In the genomic region with DNA sequence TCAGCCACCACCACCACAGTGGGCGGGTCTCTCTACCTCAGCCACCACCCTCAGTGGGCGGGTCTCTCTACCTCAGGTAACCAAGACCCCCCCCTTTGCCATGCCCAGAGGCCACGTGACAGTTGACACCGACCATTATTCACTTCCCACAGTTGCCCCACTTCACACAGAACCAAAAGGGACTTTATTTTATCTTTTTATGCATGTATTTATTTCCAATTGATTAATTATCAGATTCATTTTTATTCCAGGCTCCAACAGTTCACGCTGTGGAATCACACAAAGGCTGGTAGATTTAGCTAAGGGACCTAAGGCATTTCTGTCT, we compare ENCODE assay signal across 8 mouse cellular contexts.
DNase-seq lines count a peak whose midpoint lies in the region; ATAC-seq lines count a peak whose summit lies in the region.

No protein-coding gene starts in this region.

- no peak overlapping the region for H3K27ac ChIP-seq in heart, embryonic 15.5 days
- H3K27ac ChIP-seq in hindbrain, embryonic 12.5 days = no peak overlapping the region
- H3K27ac ChIP-seq in midbrain, embryonic 11.5 days (ENCODE audit: low read depth, low read length) = no peak overlapping the region

- no peak overlapping the region for H3K9ac ChIP-seq in heart, embryonic 15.5 days
- H3K9ac ChIP-seq in hindbrain, embryonic 12.5 days = no peak overlapping the region
- no peak overlapping the region for H3K9ac ChIP-seq in midbrain, embryonic 11.5 days (ENCODE audit: low read length)

- H3K9me3 ChIP-seq in heart, embryonic 15.5 days (replicated peaks) = no peaks in the 10 kb centered on the region
- no peaks in the 10 kb centered on the region for H3K9me3 ChIP-seq in hindbrain, embryonic 12.5 days (replicated peaks)
- H3K9me3 ChIP-seq in midbrain, embryonic 11.5 days (ENCODE audit: control insufficient read depth, low read length) = no peaks in the 10 kb centered on the region

- no peak for ATAC-seq in heart, embryonic 15.5 days (replicated peaks; ENCODE audit: insufficient number of reproducible peaks, insufficient read depth, low FRiP score, low read depth)
- no peak for ATAC-seq in hindbrain, embryonic 12.5 days (ENCODE audit: low FRiP score)
- no peak for ATAC-seq in midbrain, embryonic 11.5 days (ENCODE audit: low FRiP score)

- H3K4me1 ChIP-seq in heart, embryonic 15.5 days (replicated peaks) = peaks cover 10% of the 10 kb centered on the region
- H3K4me1 ChIP-seq in hindbrain, embryonic 12.5 days = peaks cover 12% of the 10 kb centered on the region
- 0 out of 2 replicates have a peak, but pooled peaks cover 5% of the 10 kb centered on the region for H3K4me1 ChIP-seq in midbrain, embryonic 11.5 days (ENCODE audit: control insufficient read depth, insufficient read depth, low read length)

- no peaks in the 10 kb centered on the region for H3K36me3 ChIP-seq in heart, embryonic 15.5 days
- no peaks in the 10 kb centered on the region for H3K36me3 ChIP-seq in hindbrain, embryonic 12.5 days
- H3K36me3 ChIP-seq in midbrain, embryonic 11.5 days (ENCODE audit: control insufficient read depth, insufficient read depth, low read length) = no peaks in the 10 kb centered on the region

- 6% methylated on average over 5 of the region's 5 CpGs for WGBS in heart, embryonic 15.5 days
- 7% methylated on average over 5 of the region's 5 CpGs for WGBS in hindbrain, embryonic 12.5 days
- WGBS in midbrain, embryonic 11.5 days = 9% methylated on average over 5 of the region's 5 CpGs

- peak overlapping the region; percentile 83 for H3K4me2 ChIP-seq in heart, embryonic 15.5 days
- H3K4me2 ChIP-seq in hindbrain, embryonic 12.5 days (replicated peaks) = peak overlapping the region; percentile 54
- peak overlapping the region; percentile 43 for H3K4me2 ChIP-seq in midbrain, embryonic 11.5 days

- peak overlapping the region; percentile 55 for H3K4me3 ChIP-seq in heart, embryonic 15.5 days
- peak overlapping the region; percentile 27 for H3K4me3 ChIP-seq in hindbrain, embryonic 12.5 days
- H3K4me3 ChIP-seq in midbrain, embryonic 11.5 days (ENCODE audit: low read depth, low read length) = peak overlapping the region; percentile 26; the same call in 1 of the 2 replicates

- no peaks in the 10 kb centered on the region for H3K27me3 ChIP-seq in heart, embryonic 15.5 days
- H3K27me3 ChIP-seq in hindbrain, embryonic 12.5 days = no peaks in the 10 kb centered on the region
- H3K27me3 ChIP-seq in midbrain, embryonic 11.5 days (ENCODE audit: control insufficient read depth, insufficient read depth, low read length) = peaks cover 6% of the 10 kb centered on the region

- DNase-seq in heart, adult 18-20 months = no peak
- peak; percentile 93 for DNase-seq in R1 (ENCODE audit: low read depth, low spot score)
- DNase-seq in midbrain, embryonic 11.5 days (ENCODE audit: low spot score, missing footprints) = no peak
- DNase-seq in gastrocnemius, postnatal 25 days = no peak
- DNase-seq in adipocyte (ENCODE audit: low spot score) = no peak
- no peak for DNase-seq in right cerebral cortex, postnatal 10 days (ENCODE audit: low spot score in 2 of 2)
